Mouse (Mus musculus): ENCODE results near the gene Dpt. TPM values are rescaled to one million over a fixed set of nuclear protein-coding genes. Genes with fewer than 3 reads are reported as not detected.
A peak's percentile ranks its signal among the peaks of the same experiment; 100 is the strongest.

Dpt gene
- polyA plus RNA-seq, 1 experiment: not detected

DNA sequence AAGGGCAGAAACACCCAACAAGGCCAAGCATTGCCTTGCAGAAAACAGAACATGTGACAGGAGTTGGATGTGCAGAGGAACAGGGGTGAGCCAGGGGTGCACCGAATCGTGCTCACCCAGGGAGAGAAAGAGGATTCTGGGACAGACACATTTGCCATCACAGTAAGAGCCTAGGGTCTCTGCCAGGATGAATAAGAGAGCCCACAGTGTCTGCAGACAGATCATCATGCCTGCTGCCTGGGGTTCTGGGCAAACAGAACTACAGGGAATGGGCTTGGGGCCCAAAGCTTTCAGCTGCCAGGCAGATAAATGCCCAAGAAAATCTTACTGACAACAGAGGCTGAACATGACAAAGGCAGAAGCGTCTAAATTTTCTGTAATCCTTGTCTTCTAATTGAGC is 14.9 kb downstream of the Dpt start:
- Histone ChIP-seq H3K9me3 (no peaks in the 10 kb centered on the region), H3K4me1 (peaks cover 10% of the 10 kb centered on the region; the same call in 1 of the 2 replicates), H3K27me3 (replicated peaks) (no peaks in the 10 kb centered on the region), H3K36me3 (replicated peaks; ENCODE audit: low read length) (no peaks in the 10 kb centered on the region), H3K4me3 (replicated peaks) (no peak overlapping the region)
- no peak for TF ChIP-seq GATA1 (IDR thresholded peaks at IDR 0.05; ENCODE audit: borderline replicate concordance, low read length)
- no peak for TF ChIP-seq FLI1 (IDR thresholded peaks at IDR 0.05; ENCODE audit: low read length)

DNA sequence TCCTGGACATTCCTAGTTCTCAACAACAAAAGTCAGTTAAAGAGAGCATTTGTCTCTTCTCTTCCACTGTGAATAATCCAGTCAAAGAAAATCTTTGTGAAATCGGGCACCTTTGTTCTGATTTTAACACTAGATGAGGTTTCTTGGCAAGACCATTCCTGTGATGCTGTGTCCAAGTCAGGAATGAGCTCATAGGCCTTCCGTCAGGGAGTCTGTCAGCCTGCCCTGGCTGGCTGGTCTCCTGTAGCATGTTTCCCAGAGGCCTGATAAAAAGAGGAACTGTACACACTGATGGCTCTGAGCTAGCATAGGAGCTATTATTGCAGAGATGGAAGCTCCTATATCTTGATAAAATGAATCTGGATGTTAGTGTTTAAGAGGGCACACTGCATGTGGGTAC is 17.8 kb downstream of the Dpt start:
- H3K36me3 ChIP-seq (replicated peaks; ENCODE audit: low read length): no peaks in the 10 kb centered on the region
- H3K4me1 ChIP-seq: peaks cover 14% of the 10 kb centered on the region; the same call in 1 of the 2 replicates
- H3K27me3 ChIP-seq (replicated peaks): no peaks in the 10 kb centered on the region
- no peak for TF ChIP-seq GATA1 (IDR thresholded peaks at IDR 0.05; ENCODE audit: borderline replicate concordance, low read length)
- no peak for TF ChIP-seq FLI1 (IDR thresholded peaks at IDR 0.05; ENCODE audit: low read length)
- no peak overlapping the region for H3K4me3 ChIP-seq (replicated peaks)
- H3K9me3 ChIP-seq: no peaks in the 10 kb centered on the region

DNA sequence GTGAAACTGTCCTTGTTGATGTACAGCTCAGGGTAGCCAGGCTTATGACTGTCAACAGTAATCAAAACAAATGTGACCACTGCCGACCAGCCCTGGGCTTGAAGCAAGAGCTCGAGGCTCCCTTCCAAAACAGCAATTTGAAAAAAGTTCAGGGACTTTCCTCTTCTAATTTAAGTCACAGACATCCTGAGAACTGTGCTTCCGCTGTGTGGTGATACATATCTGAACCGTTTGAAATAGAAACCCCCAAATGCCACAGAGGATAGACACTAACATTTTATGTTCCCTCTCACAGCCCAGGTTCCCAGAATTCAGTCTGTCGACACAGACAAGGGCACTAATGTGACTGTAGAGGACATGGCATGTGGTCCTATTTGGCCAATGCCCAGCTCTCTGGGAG is 18.9 kb downstream of the Dpt start:
- Histone ChIP-seq H3K9me3 (no peaks in the 10 kb centered on the region), H3K27me3 (replicated peaks) (no peaks in the 10 kb centered on the region), H3K4me1 (peaks cover 14% of the 10 kb centered on the region; the same call in 1 of the 2 replicates), H3K36me3 (replicated peaks; ENCODE audit: low read length) (no peaks in the 10 kb centered on the region), H3K4me3 (replicated peaks) (no peak overlapping the region)
- TF ChIP-seq GATA1 (IDR thresholded peaks at IDR 0.05; ENCODE audit: borderline replicate concordance, low read length): no peak
- TF ChIP-seq FLI1 (IDR thresholded peaks at IDR 0.05; ENCODE audit: low read length): no peak

DNA sequence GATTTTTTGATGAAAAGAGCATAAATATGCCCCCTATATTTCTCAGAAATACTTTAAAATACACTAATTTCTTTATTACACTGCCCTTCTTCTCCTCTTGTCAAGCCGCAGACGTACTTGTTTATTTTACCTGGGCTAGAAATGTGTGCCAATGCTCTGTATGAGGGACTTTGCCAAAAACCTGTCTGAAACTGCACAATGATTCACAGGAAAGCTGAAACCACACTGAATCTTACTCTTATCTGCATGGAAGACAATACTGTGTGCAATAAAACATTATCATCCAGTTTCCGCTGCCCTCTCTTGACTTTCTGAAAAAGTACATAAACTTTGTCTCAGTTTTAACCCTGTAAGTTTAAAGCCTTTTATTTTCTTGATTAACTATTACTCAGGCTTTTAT is 20.9 kb downstream of the Dpt start:
- Histone ChIP-seq H3K36me3 (replicated peaks; ENCODE audit: low read length) (no peaks in the 10 kb centered on the region), H3K4me1 (peaks cover 26% of the 10 kb centered on the region), H3K9me3 (no peaks in the 10 kb centered on the region), H3K27me3 (replicated peaks) (no peaks in the 10 kb centered on the region), H3K4me3 (replicated peaks) (no peak overlapping the region)
- TF ChIP-seq GATA1 (IDR thresholded peaks at IDR 0.05; ENCODE audit: borderline replicate concordance, low read length) (no peak), FLI1 (IDR thresholded peaks at IDR 0.05; ENCODE audit: low read length) (no peak)

DNA sequence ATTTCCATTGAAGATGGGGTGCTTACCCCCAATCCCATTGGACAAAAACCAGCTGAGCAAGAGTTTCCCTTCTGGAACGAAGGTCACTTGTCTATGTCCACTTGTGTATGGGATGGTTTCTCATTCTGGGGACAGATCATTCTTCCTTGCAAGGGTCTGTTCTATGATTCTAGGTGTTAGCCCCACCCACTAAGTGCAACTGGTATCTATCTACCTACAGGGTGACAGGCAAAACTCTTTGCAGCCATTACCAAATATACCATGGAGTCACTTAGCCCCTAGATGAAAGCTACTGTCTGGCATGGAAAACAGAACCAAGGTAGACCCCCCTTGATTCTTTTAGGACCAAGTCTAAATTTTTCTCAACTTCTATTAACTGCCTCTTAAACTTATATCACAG is 24.9 kb downstream of the Dpt start:
- Histone ChIP-seq H3K4me1 (peaks cover 23% of the 10 kb centered on the region), H3K36me3 (replicated peaks; ENCODE audit: low read length) (no peaks in the 10 kb centered on the region)
- TF ChIP-seq GATA1 (IDR thresholded peaks at IDR 0.05; ENCODE audit: borderline replicate concordance, low read length) (no peak), FLI1 (IDR thresholded peaks at IDR 0.05; ENCODE audit: low read length) (no peak)

DNA sequence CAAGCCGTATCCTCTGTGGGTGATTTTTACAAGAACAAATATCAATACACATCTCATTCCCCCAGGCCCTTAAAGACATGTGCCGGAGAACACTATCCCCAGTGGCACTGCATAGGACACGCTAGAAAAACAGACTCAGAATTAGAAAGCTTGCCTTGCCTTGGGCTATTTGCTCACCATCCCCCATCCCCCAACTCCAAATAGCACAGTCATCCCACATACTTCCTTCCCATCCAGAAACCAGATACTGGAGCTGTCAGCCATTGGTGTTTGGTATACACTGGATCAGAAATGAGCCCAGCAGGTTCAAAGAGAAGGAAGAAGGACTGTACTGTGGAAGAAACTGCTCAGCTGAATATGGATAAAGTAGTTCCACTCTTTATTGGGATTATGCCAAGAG is 25.4 kb downstream of the Dpt start:
- TF ChIP-seq GATA1 (IDR thresholded peaks at IDR 0.05; ENCODE audit: borderline replicate concordance, low read length) (no peak), FLI1 (IDR thresholded peaks at IDR 0.05; ENCODE audit: low read length) (no peak)
- Histone ChIP-seq H3K27me3 (replicated peaks) (no peaks in the 10 kb centered on the region), H3K4me1 (peaks cover 23% of the 10 kb centered on the region), H3K36me3 (replicated peaks; ENCODE audit: low read length) (no peaks in the 10 kb centered on the region), H3K4me3 (replicated peaks) (peak overlapping the region; percentile 38), H3K9me3 (peaks cover 5% of the 10 kb centered on the region; the same call in 1 of the 2 replicates)

More for the DNA sequence above, 24.9 kb downstream of the Dpt start:
- H3K4me3 ChIP-seq (replicated peaks): no peak overlapping the region
- peaks cover 5% of the 10 kb centered on the region; the same call in 1 of the 2 replicates for H3K9me3 ChIP-seq
- no peaks in the 10 kb centered on the region for H3K27me3 ChIP-seq (replicated peaks)

DNA sequence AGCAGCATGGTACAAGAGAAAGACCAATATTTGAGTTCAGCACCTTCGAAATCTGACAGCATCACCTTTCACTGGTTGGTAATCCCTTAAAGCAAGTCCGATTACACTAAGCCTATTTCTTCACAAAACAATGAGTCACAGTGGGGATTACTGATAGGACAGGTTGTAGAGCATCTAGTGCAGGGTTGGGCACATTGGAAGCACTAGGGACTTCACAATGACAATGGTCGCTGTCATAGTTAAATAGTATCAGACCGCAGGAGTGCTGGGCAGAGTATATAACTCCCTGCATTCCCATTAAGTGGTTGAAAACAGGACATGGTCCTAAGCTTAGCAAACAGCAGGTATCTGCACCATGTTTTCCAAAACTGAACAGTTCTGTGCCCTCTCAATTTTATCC is 25.8 kb downstream of the Dpt start:
- H3K4me1 ChIP-seq: peaks cover 23% of the 10 kb centered on the region
- TF ChIP-seq GATA1 (IDR thresholded peaks at IDR 0.05; ENCODE audit: borderline replicate concordance, low read length): no peak
- no peak for TF ChIP-seq FLI1 (IDR thresholded peaks at IDR 0.05; ENCODE audit: low read length)
- H3K4me3 ChIP-seq (replicated peaks): no peak overlapping the region
- H3K27me3 ChIP-seq (replicated peaks): no peaks in the 10 kb centered on the region
- H3K9me3 ChIP-seq: peaks cover 5% of the 10 kb centered on the region; the same call in 1 of the 2 replicates
- H3K36me3 ChIP-seq (replicated peaks; ENCODE audit: low read length): no peaks in the 10 kb centered on the region

DNA sequence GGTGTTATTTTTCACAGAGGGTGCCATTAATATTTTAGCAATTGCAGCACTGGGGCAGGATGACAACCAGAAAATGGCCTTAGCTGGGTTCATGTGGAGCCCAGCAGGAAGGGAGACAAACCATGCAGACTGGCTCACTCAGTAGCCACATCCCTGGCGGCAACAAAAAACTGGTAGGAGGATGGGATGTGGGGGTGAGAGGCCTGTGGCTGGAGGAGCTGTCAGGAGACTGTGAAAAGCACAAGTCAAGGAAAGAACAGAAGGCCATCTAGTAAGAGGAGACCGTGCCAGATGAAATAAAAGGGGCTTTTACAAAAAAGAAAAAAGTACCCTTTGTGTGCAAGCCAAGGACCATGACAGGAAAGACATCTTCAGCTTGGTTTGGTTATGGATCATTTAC is 28.5 kb downstream of the Dpt start:
- TF ChIP-seq GATA1 (IDR thresholded peaks at IDR 0.05; ENCODE audit: borderline replicate concordance, low read length): no peak
- no peak for TF ChIP-seq FLI1 (IDR thresholded peaks at IDR 0.05; ENCODE audit: low read length)
- Histone ChIP-seq H3K4me1 (peaks cover 20% of the 10 kb centered on the region), H3K36me3 (replicated peaks; ENCODE audit: low read length) (no peaks in the 10 kb centered on the region), H3K9me3 (peaks cover 5% of the 10 kb centered on the region; the same call in 1 of the 2 replicates), H3K4me3 (replicated peaks) (no peak overlapping the region), H3K27me3 (replicated peaks) (no peaks in the 10 kb centered on the region)

DNA sequence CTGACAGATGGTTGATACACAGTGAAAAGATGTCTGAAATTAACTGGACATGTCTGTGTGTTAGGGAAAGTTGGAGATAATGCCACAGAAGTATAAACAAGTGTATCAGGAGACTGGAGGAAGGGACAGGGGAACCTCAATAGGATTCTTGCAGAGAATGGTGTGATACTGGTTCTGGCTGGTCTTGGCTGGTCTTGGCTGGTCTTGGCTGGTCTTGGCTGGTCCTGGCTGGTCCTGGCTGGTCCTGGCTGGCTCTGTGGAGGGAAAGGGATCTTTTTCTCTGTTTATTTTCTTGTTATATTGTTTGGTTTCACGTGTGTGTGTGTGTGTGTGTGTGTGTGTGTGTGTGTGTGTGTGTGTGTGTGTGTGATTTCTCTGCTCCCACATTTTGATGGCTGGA is 33.4 kb downstream of the Dpt start:
- no peaks in the 10 kb centered on the region for H3K27me3 ChIP-seq (replicated peaks)
- H3K9me3 ChIP-seq: no peaks in the 10 kb centered on the region
- peaks cover 2% of the 10 kb centered on the region; the same call in 1 of the 2 replicates for H3K4me1 ChIP-seq
- TF ChIP-seq FLI1 (IDR thresholded peaks at IDR 0.05; ENCODE audit: low read length): no peak
- TF ChIP-seq GATA1 (IDR thresholded peaks at IDR 0.05; ENCODE audit: borderline replicate concordance, low read length): no peak
- H3K36me3 ChIP-seq (replicated peaks; ENCODE audit: low read length): no peaks in the 10 kb centered on the region
- no peak overlapping the region for H3K4me3 ChIP-seq (replicated peaks)

DNA sequence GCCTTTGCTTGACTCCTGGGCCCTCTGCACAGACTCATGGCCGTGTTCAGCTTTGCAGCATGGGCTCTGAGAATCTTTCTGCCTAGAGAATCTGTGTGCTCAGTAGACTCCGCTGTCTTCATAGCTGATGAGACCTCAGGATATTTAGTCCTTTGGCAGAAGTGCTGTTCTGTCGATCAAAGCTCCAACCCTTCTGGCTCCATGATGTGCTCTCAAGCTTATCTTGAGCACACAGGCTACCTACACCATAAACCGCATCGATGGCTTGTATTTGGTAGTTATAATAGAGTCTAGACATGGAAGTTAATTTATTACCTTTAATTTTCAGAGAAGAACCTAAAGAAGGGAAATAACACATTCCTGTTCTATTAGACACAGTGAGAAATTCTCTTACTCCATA is 36.0 kb downstream of the Dpt start:
- Histone ChIP-seq H3K27me3 (replicated peaks) (no peaks in the 10 kb centered on the region), H3K4me3 (replicated peaks) (no peak overlapping the region), H3K9me3 (no peaks in the 10 kb centered on the region), H3K4me1 (no peaks in the 10 kb centered on the region), H3K36me3 (replicated peaks; ENCODE audit: low read length) (no peaks in the 10 kb centered on the region)
- TF ChIP-seq FLI1 (IDR thresholded peaks at IDR 0.05; ENCODE audit: low read length): no peak

Measured in megakaryocyte, embryonic 14.5 days (primary cell).